Mouse (Mus musculus) ES-Bruce4 (cell line): ENCODE measurements around the gene S100a6.

Experiments used
- CTCF ChIP-seq: IDR thresholded peaks from one replicate; pipeline ENCODE4 v1.8.1; 2011; ENCODE audit warnings: low read depth, low read length
- EP300 ChIP-seq: IDR thresholded peaks from 2 replicates; pipeline ENCODE4 v1.6.1; 2011; ENCODE audit warnings: low read depth, low read length; ENCODE audit not compliant: insufficient read depth
- POLR2A ChIP-seq: IDR thresholded peaks from one replicate; pipeline ENCODE4 v1.8.1; 2011; ENCODE audit warnings: low read length; ENCODE audit not compliant: insufficient read depth

- no peak for TF ChIP-seq CTCF
- TF ChIP-seq POLR2A, result no peak
- TF ChIP-seq EP300, result no peak
Measured at GRCm38 (mm10) chr3:90599401-90599800, 13.3 kb upstream of the S100a6 start.
